Mouse (Mus musculus): ENCODE measurements around the gene Luc7l3. TPM values are rescaled to one million over a fixed set of nuclear protein-coding genes. Genes with fewer than 3 reads are reported as not detected.

Luc7l3 gene
- polyA plus RNA-seq, 1 experiment from 2014 or later, result 126 TPM

- Histone ChIP-seq H3K4me1 (ENCODE audit: control insufficient read depth, insufficient read depth, low read length) (peaks cover 13% of the 10 kb centered on the region), H3K4me3 (ENCODE audit: low read depth, low read length) (no peak overlapping the region), H3K27ac (ENCODE audit: low read depth, low read length) (no peak overlapping the region), H3K4me2 (ENCODE audit: low read depth, low read length) (no peak overlapping the region), H3K27me3 (ENCODE audit: control insufficient read depth, insufficient read depth, low read length) (no peaks in the 10 kb centered on the region), H3K36me3 (ENCODE audit: control insufficient read depth, insufficient read depth, low read length) (no peaks in the 10 kb centered on the region), H3K9me3 (ENCODE audit: control insufficient read depth, low read length) (no peaks in the 10 kb centered on the region), H3K9ac (replicated peaks; ENCODE audit: low read depth, low read length) (no peak overlapping the region)
- 51% methylated on average over 9 of the region's 9 CpGs for WGBS
- no peak for ATAC-seq (ENCODE audit: low read depth)
Observed at GRCm38 (mm10) chr11:94239706-94240105, 82.1 kb downstream of the Luc7l3 start.

DNA sequence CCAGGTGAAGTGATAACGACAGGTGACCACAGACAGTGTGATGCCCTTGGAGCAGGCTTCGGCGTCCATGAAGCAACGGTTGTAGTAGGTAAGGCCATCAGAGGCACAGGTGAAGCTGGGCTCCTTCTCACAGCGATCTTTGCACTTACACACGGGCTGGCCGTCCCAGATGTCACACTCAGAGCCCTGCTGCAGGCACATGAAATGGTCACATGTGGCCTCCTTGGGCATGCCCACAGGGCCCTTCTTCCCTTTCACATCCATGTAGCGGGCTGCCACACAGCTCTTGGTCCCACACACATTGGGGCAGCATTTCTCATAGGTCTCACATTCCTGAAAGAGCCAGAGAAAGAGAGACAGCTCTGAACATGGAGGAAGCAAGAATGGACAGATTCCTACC is 83.0 kb downstream of the Luc7l3 start:
- ATAC-seq (ENCODE audit: low read depth), result no peak
- Histone ChIP-seq H3K27ac (ENCODE audit: low read depth, low read length) (no peak overlapping the region), H3K9me3 (ENCODE audit: control insufficient read depth, low read length) (no peaks in the 10 kb centered on the region), H3K4me1 (ENCODE audit: control insufficient read depth, insufficient read depth, low read length) (peaks cover 13% of the 10 kb centered on the region), H3K4me2 (ENCODE audit: low read depth, low read length) (no peak overlapping the region), H3K27me3 (ENCODE audit: control insufficient read depth, insufficient read depth, low read length) (no peaks in the 10 kb centered on the region), H3K36me3 (ENCODE audit: control insufficient read depth, insufficient read depth, low read length) (no peaks in the 10 kb centered on the region), H3K4me3 (ENCODE audit: low read depth, low read length) (no peak overlapping the region), H3K9ac (replicated peaks; ENCODE audit: low read depth, low read length) (no peak overlapping the region)
- WGBS, result 94% methylated on average over 8 of the region's 8 CpGs

Other genes with a start within 250 kb of the Luc7l3 start
- 27.9 and 31.1 TPM in 2 replicates for gene Tob1, start 110.5 kb downstream of the Luc7l3 start, polyA plus RNA-seq (2014; fragmentation: Nextera tagmentation; extraction: Ambion mirVana)
- gene Wfikkn2, start 76.0 kb downstream of the Luc7l3 start, polyA plus RNA-seq (2014; fragmentation: Nextera tagmentation; extraction: Ambion mirVana), result 0.24 and 1.8 TPM in 2 replicates
- gene Gm21885, start 40.1 kb downstream of the Luc7l3 start, polyA plus RNA-seq (2014; fragmentation: Nextera tagmentation; extraction: Ambion mirVana), result 1.1 TPM in 1 of 2 replicates, not detected in the other
- 15.7 and 16.2 TPM in 2 replicates for gene Ankrd40, start 6.0 kb upstream of the Luc7l3 start, polyA plus RNA-seq (2014; fragmentation: Nextera tagmentation; extraction: Ambion mirVana)
- gene Abcc3, start 71.0 kb upstream of the Luc7l3 start, polyA plus RNA-seq (2014; fragmentation: Nextera tagmentation; extraction: Ambion mirVana), result 0.81 and 1.4 TPM in 2 replicates
- gene Cacna1g, start 152.2 kb upstream of the Luc7l3 start, polyA plus RNA-seq (2014; fragmentation: Nextera tagmentation; extraction: Ambion mirVana), result 14.3 and 22.5 TPM in 2 replicates
- gene Spata20, start 164.2 kb upstream of the Luc7l3 start, polyA plus RNA-seq (2014; fragmentation: Nextera tagmentation; extraction: Ambion mirVana), result 0.09 and 0.26 TPM in 2 replicates
- 0.68 and 0.82 TPM in 2 replicates for gene Epn3, start 178.0 kb upstream of the Luc7l3 start, polyA plus RNA-seq (2014; fragmentation: Nextera tagmentation; extraction: Ambion mirVana)
- gene Mycbpap, start 199.8 kb upstream of the Luc7l3 start, polyA plus RNA-seq (2014; fragmentation: Nextera tagmentation; extraction: Ambion mirVana), result 1.7 and 2.0 TPM in 2 replicates
- gene Rsad1, start 227.3 kb upstream of the Luc7l3 start, polyA plus RNA-seq (2014; fragmentation: Nextera tagmentation; extraction: Ambion mirVana), result 5.2 and 12.3 TPM in 2 replicates
- 0.15 and 0.35 TPM in 2 replicates for gene Chad, start 243.1 kb upstream of the Luc7l3 start, polyA plus RNA-seq (2014; fragmentation: Nextera tagmentation; extraction: Ambion mirVana)